Mouse (Mus musculus): Measurements from ENCODE around the gene Lrfn5.

DNA sequence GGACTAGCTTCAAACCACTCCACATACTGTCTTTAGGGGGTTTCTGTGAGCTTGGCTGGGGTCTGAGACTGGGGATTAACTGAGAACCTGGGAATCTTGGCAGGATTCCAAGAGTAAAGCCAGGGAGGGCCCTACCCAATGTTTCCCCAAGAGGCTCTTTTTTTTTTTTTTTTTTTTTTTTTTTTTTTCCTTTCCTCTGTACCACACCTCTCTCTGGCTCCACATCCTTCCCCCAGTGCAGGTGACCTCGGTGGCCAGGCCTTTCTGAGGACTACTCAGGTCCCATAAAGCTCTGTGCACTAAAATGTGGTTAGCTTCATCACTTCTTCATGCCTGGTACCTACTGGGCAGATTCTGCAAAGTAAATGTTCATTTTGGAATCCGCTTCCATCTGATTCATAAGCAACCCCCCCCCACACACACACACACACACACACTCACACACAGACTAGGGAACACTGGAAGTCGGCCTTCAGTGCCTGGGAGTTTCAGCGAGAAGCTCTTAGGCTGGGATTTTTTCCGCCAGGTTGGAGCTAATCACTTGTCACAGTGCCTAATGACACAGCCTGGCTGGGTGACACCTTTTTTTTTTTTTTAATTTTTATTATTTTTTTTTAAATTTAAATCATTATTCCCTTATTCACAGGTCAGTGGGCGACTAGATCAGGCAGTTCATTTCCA, 662 bp upstream of the Lrfn5 start:
- TF ChIP-seq CTCF (IDR thresholded peaks at IDR 0.05; ENCODE audit: low read depth, low read length) (no peak), POLR2A (IDR thresholded peaks at IDR 0.05; ENCODE audit: insufficient read depth, low read length) (no peak)

All from ES-Bruce4 (cell line).